Mouse (Mus musculus) lung, postnatal 25 days (tissue): ENCODE data around the gene Alad.
A peak's percentile ranks its signal among the peaks of the same experiment; 100 is the strongest.
"Not testable (repeated sequence)": the region's sequence is repeated elsewhere in the genome, so short reads cannot be mapped to it uniquely, and the experiment has no call there.

ENCODE experiments used
- DNase-seq: peaks from one replicate; pipeline ENCODE4 v3.0.0; 2022; ENCODE audit warnings: low spot score

Gene Alad

DNA sequence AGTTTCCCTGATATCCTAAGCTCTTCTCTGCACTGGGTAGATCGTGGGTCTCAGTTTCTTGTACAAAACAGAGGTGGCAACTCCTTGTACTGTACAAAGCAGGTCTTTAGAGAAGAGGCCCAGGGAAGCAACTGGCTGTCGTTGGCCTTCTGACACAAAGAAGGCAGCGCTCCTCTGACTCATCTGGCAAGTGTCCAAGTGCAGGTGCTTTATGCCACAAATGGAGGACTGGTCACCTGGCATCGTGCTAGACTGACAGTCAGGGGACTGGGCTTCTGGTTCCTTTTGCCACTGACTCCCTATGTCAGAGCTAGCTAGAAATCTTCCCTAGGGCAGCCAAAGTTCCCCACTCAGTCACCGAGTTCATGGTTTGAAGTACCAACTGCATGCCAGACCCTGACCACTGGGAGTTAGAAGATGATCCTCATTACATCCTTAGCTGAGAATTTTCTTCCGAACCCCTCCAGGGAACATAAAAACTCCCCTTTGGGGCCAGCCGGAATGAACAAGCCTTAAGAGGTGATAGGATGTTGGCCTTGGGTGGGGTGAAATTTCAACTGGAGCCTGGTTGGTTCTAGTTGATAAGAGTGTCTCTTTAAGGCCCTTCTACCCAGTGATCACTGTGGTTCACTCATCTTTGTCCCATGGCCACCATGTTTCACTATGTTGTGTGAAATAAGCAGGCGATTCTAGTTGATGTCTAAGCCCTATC lies 34.1 kb downstream of the Alad start:
- peak; percentile 65 for DNase-seq

- DNase-seq, result no peak
Observed at GRCm38 (mm10) chr4:62484928-62485327, 34.8 kb downstream of the Alad start.

DNA sequence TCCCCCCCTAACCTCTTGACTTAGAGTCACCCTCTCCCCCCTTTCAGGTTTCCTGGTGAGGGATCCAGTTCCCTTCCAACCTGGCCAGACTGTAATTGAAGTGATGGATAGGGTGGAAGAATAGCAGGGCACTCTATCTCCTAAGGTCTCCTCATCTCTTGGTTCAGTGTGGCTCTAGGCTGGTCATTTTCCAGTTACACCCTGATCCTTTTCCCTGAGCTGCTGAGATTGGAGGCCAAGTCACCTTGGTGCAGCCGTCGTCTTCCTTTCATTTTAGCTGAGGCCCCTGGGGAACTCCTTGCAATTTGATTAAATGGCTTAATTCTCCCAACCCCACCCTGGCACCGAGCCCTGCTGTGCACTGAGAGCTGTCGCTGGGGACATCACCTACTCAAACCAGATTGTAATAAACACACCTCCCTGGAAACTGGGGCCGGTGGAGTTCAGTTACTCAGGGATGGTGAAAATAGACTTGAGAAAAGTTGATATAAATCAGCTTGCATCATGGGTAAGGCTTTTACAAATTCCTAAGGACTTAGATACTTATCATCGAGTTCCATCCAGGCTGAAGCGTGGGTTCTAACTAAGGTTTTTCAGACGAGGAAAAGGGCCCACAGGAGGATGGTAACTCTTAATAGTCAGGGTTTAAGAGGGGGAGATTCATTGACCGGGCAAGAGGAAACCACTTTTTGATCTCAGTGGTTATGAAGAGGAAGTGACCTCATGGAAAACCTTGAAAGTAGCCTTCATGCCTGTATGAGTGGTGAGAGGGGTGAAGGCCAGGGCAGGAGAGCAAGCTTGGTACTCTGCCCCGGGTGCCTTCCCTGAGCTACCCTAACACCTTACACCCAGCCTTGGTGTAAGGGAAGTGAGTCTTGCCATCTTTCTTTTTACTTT lies 38.8 kb downstream of the Alad start:
- DNase-seq, result no peak

DNA sequence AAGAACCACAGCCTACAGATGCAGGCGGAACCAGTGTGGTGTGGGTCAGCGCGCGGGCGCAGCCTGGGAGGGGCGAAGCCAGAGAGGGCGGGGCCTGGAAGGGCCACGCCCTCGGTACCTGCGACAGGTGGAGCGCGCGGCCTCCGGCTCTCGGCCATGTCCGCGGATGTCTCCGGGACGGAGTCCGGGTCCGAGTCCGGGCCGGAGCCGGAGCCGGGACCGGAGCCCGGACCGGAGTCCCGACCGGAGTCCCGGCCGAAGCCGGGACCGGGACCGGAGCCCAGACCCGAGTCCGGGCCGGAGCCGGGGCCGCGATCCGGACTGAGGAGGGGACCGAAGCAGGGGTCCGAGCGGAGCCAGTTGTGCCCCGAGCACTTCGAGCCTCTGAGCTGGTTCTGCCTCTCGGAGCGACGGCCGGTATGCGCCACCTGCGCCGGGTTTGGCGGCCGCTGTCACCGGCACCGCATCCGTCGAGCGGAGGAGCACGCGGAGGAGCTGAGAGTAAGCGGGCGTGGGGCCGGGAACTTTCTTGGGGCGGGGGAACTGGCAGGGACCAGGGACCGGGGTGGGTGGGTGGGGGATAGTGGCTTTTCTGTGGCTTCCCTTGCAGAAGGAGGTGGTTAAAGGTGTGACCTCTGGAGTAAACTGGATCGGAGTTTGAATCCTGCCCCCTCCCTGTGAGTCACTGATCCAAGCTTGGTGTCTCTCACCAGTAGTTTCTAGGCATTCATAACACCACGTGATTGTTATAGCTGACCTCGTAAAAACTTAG lies 39.6 kb downstream of the Alad start, which contains the start of gene Bspry:
TSS of gene Bspry (plus strand) at position 117 of the 772 bp plus-strand sequence.
- peak; percentile 63 for DNase-seq

GRCm38 (mm10) chr4:62479593-62479936 lies 40.2 kb downstream of the Alad start:
- not testable (repeated sequence) for DNase-seq

DNA sequence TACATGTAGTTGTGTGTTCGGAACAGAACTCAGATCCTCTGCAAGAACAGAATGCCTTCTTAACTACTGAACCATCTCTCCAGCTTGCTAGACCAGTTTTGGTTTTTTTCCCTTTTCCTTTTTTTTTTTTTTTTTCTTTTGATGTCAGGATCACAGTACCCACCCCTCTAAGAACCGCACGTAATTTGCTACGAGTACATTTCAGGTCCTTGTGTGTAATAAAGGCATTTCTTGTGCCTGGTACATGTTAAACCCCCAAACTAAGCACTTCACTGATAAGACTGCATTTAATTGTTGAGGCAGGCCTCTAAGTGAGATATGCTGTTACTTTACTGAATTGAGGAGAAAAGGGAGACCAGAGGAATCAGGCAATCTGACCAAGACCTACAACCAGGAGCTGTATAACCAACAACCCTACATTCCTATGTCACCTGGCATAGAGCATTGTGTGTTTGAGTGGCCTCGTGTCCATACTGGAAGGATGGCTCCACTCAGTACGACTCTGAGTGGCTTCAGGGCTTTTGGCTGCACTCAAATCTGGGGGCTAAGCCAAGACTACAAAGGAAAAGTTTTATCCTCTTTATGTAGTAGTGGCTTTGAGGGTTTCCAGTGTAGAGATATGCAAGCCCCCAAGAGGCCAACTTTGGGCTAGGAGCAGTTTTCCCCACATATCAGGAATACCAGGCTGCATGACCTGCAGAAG lies 42.0 kb downstream of the Alad start:
- no peak for DNase-seq

- no peak for DNase-seq
Observed at GRCm38 (mm10) chr4:62475793-62476192, 43.9 kb downstream of the Alad start.

DNA sequence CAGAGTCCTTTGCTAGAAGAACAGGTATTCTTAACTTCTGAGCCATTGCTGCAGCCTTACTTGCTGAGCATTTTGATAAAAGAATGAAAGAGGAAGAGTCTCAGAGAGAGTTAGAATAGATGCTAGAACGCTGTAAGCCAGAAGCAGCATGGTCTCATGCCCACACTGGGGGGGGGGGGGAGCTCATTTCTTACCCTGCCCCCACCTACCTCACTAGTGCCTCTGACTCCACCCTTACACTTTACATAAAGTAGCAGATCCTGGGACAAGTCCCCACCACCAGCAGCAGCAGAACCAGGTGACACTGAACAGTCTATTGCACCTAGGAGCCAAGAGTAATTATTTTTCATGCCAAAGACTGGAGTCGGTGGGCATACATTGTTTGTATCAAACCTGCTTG lies 44.6 kb downstream of the Alad start:
- no peak for DNase-seq

- no peak for DNase-seq
Observed at GRCm38 (mm10) chr4:62472071-62472470, 47.6 kb downstream of the Alad start.

- peak; percentile 73 for DNase-seq
Observed at GRCm38 (mm10) chr4:62470598-62471051, 49.1 kb downstream of the Alad start, which contains the start of gene Wdr31. Gene Wdr31, minus strand, starts transcription at chr4:62470896.

DNA sequence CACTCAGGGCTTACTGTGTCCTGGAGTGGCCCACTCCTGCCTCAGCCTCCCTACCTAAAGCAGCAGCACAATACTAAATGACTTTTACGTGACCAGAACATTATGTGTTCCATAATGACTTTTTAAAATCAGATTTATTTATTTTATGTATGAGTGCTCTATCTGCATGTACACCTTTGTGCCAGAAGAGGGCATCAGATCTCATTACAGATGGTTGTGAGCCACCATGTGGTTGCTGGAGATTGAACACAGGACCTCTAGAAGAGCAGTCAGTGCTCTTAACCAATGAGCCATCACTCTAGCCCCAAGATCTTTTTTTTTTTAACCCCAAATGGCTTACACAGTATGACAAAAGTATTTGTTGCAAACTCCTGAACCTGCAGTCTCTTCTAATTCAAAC lies 51.6 kb downstream of the Alad start:
- DNase-seq, result no peak

- no peak for DNase-seq
Observed at GRCm38 (mm10) chr4:62463124-62463523, 56.6 kb downstream of the Alad start.

GRCm38 (mm10) chr4:62460348-62460747 lies 59.4 kb downstream of the Alad start:
- no peak for DNase-seq
